Mouse (Mus musculus) lung, embryonic 14.5 days (tissue): ENCODE results near the gene Sebox. TPM values are rescaled to one million over a fixed set of nuclear protein-coding genes. Genes with fewer than 3 reads are reported as not detected.
A peak's percentile ranks its signal among the peaks of the same experiment; 100 is the strongest.

ENCODE experiments used
- ATAC-seq: fragments of 200-750 bp; cut with Nextera tagmentation; 2 replicates; pipeline ENCODE4 v1.8.0; 2017; ENCODE audit warnings: mild to moderate bottlenecking, moderate TSS enrichment, moderate library complexity; ENCODE audit not compliant: insufficient read depth
- DNase-seq: peaks from one replicate; pipeline ENCODE4 v3.0.0-alpha.2; 2015
- H3K27ac ChIP-seq: fragments of 300-500 bp; sonication (generic); 2 replicates; pipeline ENCODE4 v1.5.1; 2014; ENCODE audit warnings: low read depth, mild to moderate bottlenecking, moderate library complexity
- H3K27me3 ChIP-seq: fragments of 300-500 bp; sonication (generic); 2 replicates; pipeline ENCODE4 v1.6.1; 2014; ENCODE audit warnings: low read length, control low read depth; ENCODE audit not compliant: insufficient read depth
- H3K36me3 ChIP-seq: fragments of 300-500 bp; sonication (generic); 2 replicates; pipeline ENCODE4 v1.6.1; 2014; ENCODE audit warnings: control low read depth; ENCODE audit not compliant: insufficient read depth
- H3K4me1 ChIP-seq: fragments of 300-500 bp; sonication (generic); 2 replicates; pipeline ENCODE4 v1.6.1; 2014; ENCODE audit warnings: antibody characterized with exemption, control low read depth; ENCODE audit not compliant: insufficient read depth
- H3K4me2 ChIP-seq: fragments of 300-500 bp; sonication (generic); 2 replicates; pipeline ENCODE4 v1.6.1; 2014; ENCODE audit warnings: mild to moderate bottlenecking
- H3K4me3 ChIP-seq: fragments of 300-500 bp; sonication (generic); 2 replicates; pipeline ENCODE4 v1.5.1; 2014; ENCODE audit warnings: low read depth, low read length
- H3K9ac ChIP-seq: fragments of 300-500 bp; sonication (generic); 2 replicates; pipeline ENCODE4 v1.6.1; 2014
- H3K9me3 ChIP-seq: fragments of 300-500 bp; sonication (generic); 2 replicates; pipeline ENCODE4 v1.6.1; 2016; ENCODE audit warnings: low read depth, low read length, control low read depth
- CTCF ChIP-seq: IDR thresholded peaks from 2 replicates; pipeline ENCODE4 v1.5.1; 2016; ENCODE audit warnings: antibody characterized with exemption, low read depth
- WGBS: fragments of 180-500 bp; shearing (Covaris S2); extraction: QIAGEN DNeasy Blood & Tissue Kit; methylation state at CpG from one replicate; pipeline ENCODE4 v1.1.7; 2014; 5-methylcytosine and 5-hydroxymethylcytosine counted together
- polyA plus RNA-seq: library from polyadenylated mRNA; unstranded; fragments of >200 nt; fragmentation: Nextera tagmentation; extraction: Ambion mirVana; gene quantifications from 2 replicates; pipeline ENCODE4 v1.2.1, GENCODE M21; 2014

Sebox gene
- polyA plus RNA-seq, 1 experiment from 2014 or later = not detected

DNA sequence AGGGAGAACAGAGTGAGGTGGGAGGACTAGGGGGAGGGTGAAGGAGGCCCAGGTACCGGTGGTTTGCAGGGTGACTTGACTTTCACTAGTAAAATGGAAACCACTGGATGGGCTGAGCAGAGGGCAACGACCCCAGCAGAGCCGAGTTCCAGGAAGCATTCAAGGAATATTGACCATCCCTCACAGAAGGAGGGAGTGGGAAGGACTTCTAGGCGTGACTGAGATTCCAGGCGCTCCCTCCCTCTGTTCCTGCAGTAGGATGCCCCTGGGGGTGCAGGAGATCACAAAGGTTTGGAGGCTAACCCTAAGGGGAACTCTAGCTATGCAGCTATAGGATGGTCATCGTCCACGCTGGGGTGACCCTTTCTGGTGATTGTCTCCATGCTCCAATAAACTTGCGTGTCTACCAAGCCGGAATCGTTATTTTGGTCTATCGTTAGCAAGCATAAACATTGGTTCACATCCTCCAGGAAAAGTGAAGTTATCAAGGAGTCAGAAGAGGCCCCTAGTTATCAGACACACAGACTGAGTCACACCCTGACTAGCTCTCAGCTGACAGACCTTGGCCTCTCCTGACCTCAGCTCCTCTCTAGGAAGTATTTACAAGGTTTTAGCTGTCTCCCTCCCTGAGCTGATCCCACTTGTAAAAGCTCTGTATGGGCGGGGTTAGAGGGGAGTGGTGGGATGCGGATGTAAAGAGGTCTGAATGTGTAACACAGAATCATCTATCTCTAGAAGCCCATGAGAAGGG is 39.8 kb upstream of the Sebox start:
- no peak overlapping the region for H3K4me3 ChIP-seq
- DNase-seq (no peak), ATAC-seq (no peak)
- H3K9ac ChIP-seq = no peak overlapping the region
- H3K27ac ChIP-seq = no peak overlapping the region
- H3K4me1 ChIP-seq = peaks cover 9% of the 10 kb centered on the region; the same call in 1 of the 2 replicates
- H3K27me3 ChIP-seq = no peaks in the 10 kb centered on the region
- WGBS = 43% methylated on average over 13 of the region's 13 CpGs
- H3K4me2 ChIP-seq = no peak overlapping the region
- no peaks in the 10 kb centered on the region for H3K36me3 ChIP-seq
- H3K9me3 ChIP-seq = no peaks in the 10 kb centered on the region
- no peak for TF ChIP-seq CTCF

DNA sequence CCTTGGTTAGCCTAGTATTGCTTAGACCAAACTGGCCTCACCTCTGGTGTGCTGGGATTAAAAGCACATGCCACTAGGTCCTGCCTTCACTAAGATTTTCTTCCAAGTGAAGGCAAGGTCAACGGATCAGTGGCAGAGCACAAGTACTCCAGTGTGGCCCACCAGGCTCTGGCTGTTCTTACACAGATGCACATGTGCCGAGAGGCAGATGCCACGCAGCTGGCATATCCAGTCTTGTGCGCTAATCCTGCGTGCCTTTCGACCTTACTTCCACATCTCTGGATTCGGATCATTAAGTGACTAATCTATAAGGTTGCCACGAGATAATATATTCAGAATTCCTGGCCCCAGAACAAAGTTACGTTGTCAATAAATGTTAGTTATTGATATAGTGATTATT is 38.1 kb upstream of the Sebox start:
- no peaks in the 10 kb centered on the region for H3K27me3 ChIP-seq
- H3K9me3 ChIP-seq = no peaks in the 10 kb centered on the region
- H3K9ac ChIP-seq = peak overlapping the region; percentile 85
- H3K36me3 ChIP-seq = no peaks in the 10 kb centered on the region
- peak; percentile 23 for DNase-seq
- no peak for TF ChIP-seq CTCF
- H3K27ac ChIP-seq = peak overlapping the region; percentile 96
- peak overlapping the region; percentile 94 for H3K4me2 ChIP-seq
- 22% methylated on average over 9 of the region's 9 CpGs for WGBS
- peaks cover 9% of the 10 kb centered on the region; the same call in 1 of the 2 replicates for H3K4me1 ChIP-seq
- no peak for ATAC-seq
- H3K4me3 ChIP-seq = peak overlapping the region; percentile 80

- Histone ChIP-seq H3K4me1 (peaks cover 9% of the 10 kb centered on the region; the same call in 1 of the 2 replicates), H3K9me3 (no peaks in the 10 kb centered on the region), H3K9ac (peak within 1 kb of the TSS; percentile 85), H3K36me3 (no peaks in the 10 kb centered on the region), H3K27ac (peak within 1 kb of the TSS; percentile 96), H3K4me2 (peak within 1 kb of the TSS; percentile 94), H3K4me3 (peak within 1 kb of the TSS; percentile 80), H3K27me3 (no peaks in the 10 kb centered on the region)
- no peak for TF ChIP-seq CTCF
- DNase-seq = peak; percentile 93
- WGBS = under 1% methylated on average over 41 of the region's 41 CpGs
- ATAC-seq = peak; percentile 98
Observed at GRCm38 (mm10) chr11:78465568-78466180, 37.6 kb upstream of the Sebox start, which contains the start of gene Slc46a1. Slc46a1 (plus strand) TSS chr11:78465697.

GRCm38 (mm10) chr11:78466242-78466912 is 36.9 kb upstream of the Sebox start:
- Histone ChIP-seq H3K36me3 (no peaks in the 10 kb centered on the region), H3K4me1 (peaks cover 9% of the 10 kb centered on the region; the same call in 1 of the 2 replicates), H3K27me3 (no peaks in the 10 kb centered on the region), H3K4me3 (peak overlapping the region; percentile 80), H3K27ac (peak overlapping the region; percentile 96), H3K9ac (peak overlapping the region; percentile 85), H3K4me2 (peak overlapping the region; percentile 94), H3K9me3 (no peaks in the 10 kb centered on the region)
- 71% methylated on average over 23 of the region's 23 CpGs for WGBS
- no peak for DNase-seq
- TF ChIP-seq CTCF = no peak
- ATAC-seq = no peak

DNA sequence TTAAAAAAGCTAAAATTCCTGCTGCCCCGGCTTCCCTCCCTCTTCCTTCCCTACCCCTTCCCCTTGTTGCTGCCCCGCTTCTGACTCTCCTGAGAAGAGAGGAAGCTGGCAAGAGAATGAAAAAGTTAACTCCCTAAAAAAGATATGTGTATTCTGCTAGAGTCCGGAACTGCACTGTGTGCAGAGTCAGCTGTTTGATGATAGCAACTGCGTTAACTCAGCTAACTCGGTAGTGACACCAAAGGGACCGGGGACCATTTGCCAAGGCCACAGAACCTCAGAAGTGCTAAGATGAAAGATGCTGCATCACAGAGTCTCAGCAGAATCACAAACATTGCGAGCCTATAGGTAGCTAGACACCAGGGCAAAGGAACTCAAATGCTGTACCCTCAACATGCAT is 35.7 kb upstream of the Sebox start:
- no peak overlapping the region for H3K4me3 ChIP-seq
- H3K27me3 ChIP-seq = no peaks in the 10 kb centered on the region
- H3K4me1 ChIP-seq = peaks cover 9% of the 10 kb centered on the region; the same call in 1 of the 2 replicates
- H3K36me3 ChIP-seq = no peaks in the 10 kb centered on the region
- 66% methylated on average over 7 of the region's 7 CpGs for WGBS
- H3K9ac ChIP-seq = no peak overlapping the region
- H3K9me3 ChIP-seq = no peaks in the 10 kb centered on the region
- DNase-seq (no peak), ATAC-seq (no peak)
- TF ChIP-seq CTCF = no peak
- no peak overlapping the region for H3K27ac ChIP-seq
- H3K4me2 ChIP-seq = no peak overlapping the region

- H3K4me2 ChIP-seq = no peak overlapping the region
- H3K27me3 ChIP-seq = no peaks in the 10 kb centered on the region
- no peak overlapping the region for H3K9ac ChIP-seq
- no peak for DNase-seq
- WGBS = 44% methylated on average over 3 of the region's 3 CpGs
- no peaks in the 10 kb centered on the region for H3K36me3 ChIP-seq
- peaks cover 9% of the 10 kb centered on the region; the same call in 1 of the 2 replicates for H3K4me1 ChIP-seq
- TF ChIP-seq CTCF = no peak
- H3K27ac ChIP-seq = no peak overlapping the region
- H3K9me3 ChIP-seq = no peaks in the 10 kb centered on the region
- ATAC-seq = no peak
- no peak overlapping the region for H3K4me3 ChIP-seq
Observed at GRCm38 (mm10) chr11:78467932-78468331, 35.3 kb upstream of the Sebox start.
